Mouse (Mus musculus): ENCODE results near the gene Kcnt2.

DNA sequence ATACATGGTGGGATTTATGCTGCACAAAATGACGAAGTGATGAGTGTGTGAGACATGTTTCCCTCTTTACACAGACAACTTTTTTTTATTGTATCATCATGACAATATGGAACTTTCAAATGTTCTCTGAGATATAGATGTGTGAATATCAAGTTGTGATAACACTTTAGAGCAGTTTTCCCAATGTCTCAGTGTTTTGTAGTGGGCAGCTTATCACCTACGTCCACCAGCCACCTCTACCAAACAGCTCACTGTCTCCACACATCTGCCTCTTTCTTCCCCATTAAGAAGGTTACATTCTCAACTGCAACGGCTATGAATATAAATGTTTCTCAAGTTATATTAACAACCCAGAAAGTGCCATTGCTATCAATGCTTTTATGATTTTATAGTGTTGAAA is 27.7 kb downstream of the Kcnt2 start:
- TF ChIP-seq ZC3H11A (IDR thresholded peaks at IDR 0.05; ENCODE audit: low read depth, low read length): no peak
- TF ChIP-seq EP300 (IDR thresholded peaks at IDR 0.05; ENCODE audit: low read length): no peak
- TF ChIP-seq POLR2AphosphoS2 (IDR thresholded peaks at IDR 0.05; ENCODE audit: low read depth, low read length): no peak
- TF ChIP-seq RAD21 (IDR thresholded peaks at IDR 0.05; ENCODE audit: low read depth, low read length): no peak
- TF ChIP-seq MEF2A (IDR thresholded peaks at IDR 0.05; ENCODE audit: borderline replicate concordance, low read depth, low read length): no peak
- no peak for TF ChIP-seq ZKSCAN1 (IDR thresholded peaks at IDR 0.05; ENCODE audit: borderline replicate concordance, low read depth, low read length)

All from CH12.LX (cell line).